Mouse (Mus musculus) cerebellum, adult 2 months (tissue): ENCODE results near the gene Kifc3.

ENCODE experiments used
- CTCF ChIP-seq: fragments of 200-500 bp; IDR thresholded peaks from 2 replicates; pipeline ENCODE4 v1.5.1; 2011; ENCODE audit warnings: low read depth, mild to moderate bottlenecking, control low read depth, low read length, moderate library complexity, borderline replicate concordance; ENCODE audit not compliant: insufficient read depth
- POLR2A ChIP-seq: fragments of 200-500 bp; IDR thresholded peaks from 2 replicates; pipeline ENCODE4 v1.6.1; 2011; ENCODE audit warnings: low read length, control low read depth, borderline replicate concordance; ENCODE audit not compliant: insufficient read depth

GRCm38 (mm10) chr8:95155361-95155760 lies 47.3 kb downstream of the Kifc3 start:
- TF ChIP-seq POLR2A (no peak), CTCF (no peak)
